Mouse (Mus musculus) embryo, embryonic 11.5 days (tissue): ENCODE data around the gene Lypd6.

Source experiments
- DNase-seq: peaks from one replicate; pipeline ENCODE4 v3.0.0-alpha.2; 2012; ENCODE audit warnings: low read depth, low spot score

Lypd6 gene

DNA sequence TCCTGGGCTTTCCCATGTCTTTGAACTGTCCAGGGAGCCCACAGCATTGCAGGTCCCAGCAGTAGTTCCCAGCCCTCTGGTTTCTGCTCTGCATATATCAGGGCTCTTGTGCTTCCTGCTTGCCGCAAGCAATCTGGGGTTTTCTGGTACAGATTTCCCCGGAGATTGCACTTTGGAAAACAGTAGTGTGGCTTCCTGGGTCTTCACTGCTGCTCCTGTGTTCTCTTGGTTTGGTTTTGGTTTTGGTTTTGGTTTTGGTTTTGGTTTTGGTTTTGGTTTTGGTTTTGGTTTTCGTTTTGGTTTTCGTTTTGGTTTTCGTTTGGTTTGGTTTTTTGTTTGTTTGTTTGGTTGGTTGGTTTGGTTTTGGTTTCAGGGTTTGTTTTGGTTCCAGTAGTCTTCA lies 99.9 kb downstream of the Lypd6 start:
- DNase-seq, result no peak

- DNase-seq, result no peak
Observed at GRCm38 (mm10) chr2:50173730-50174528, 107.7 kb downstream of the Lypd6 start.

DNA sequence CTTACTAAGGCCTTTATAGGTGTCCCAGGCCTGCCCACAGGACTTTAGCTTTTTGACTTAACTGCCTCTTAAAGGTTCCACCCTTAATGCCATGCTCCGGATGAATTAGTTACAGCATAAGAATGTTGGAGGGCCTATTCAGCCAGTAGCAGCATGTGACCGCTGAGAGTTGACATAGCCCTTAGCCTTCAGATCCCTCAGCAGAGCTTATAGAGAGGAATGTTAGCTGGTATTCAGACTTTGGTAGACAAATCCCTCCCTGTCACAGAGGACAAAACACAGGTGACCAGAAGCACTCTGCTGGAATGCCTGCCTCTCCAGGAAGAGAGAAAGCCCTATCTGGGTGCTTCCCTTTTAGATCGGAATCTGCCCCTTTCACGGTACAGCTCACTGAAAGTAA lies 109.5 kb downstream of the Lypd6 start:
- DNase-seq, result no peak

- no peak for DNase-seq
Observed at GRCm38 (mm10) chr2:50179164-50179563, 112.9 kb downstream of the Lypd6 start.

GRCm38 (mm10) chr2:50180423-50180822 lies 114.2 kb downstream of the Lypd6 start:
- DNase-seq, result no peak

DNA sequence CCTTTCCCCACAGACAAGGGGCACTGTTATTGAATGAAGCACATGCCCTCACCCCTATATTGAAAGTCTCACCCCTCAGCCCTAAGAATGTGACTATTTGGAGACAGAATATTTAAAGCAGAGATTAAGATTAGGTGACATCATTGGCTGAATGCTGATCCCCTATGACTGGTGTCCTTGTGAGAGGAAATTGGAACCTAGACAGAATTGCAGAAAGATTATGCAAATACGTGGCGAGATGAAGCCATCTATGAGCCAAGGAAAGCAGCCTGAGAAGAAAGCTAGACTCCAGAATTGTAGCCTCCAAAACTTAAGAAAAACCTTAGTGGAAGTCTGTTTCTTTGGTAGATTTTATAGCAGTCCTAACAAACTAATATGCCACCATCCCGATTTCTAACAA lies 115.1 kb downstream of the Lypd6 start:
- no peak for DNase-seq

GRCm38 (mm10) chr2:50186711-50187405 lies 120.6 kb downstream of the Lypd6 start:
- DNase-seq, result no peak

- DNase-seq, result no peak
Observed at GRCm38 (mm10) chr2:50188856-50189255, 122.6 kb downstream of the Lypd6 start.

GRCm38 (mm10) chr2:50196681-50197080 lies 130.5 kb downstream of the Lypd6 start:
- DNase-seq, result no peak

- no peak for DNase-seq
Observed at GRCm38 (mm10) chr2:50197801-50198200, 131.6 kb downstream of the Lypd6 start.

GRCm38 (mm10) chr2:50200541-50200940 lies 134.3 kb downstream of the Lypd6 start:
- DNase-seq, result no peak

DNA sequence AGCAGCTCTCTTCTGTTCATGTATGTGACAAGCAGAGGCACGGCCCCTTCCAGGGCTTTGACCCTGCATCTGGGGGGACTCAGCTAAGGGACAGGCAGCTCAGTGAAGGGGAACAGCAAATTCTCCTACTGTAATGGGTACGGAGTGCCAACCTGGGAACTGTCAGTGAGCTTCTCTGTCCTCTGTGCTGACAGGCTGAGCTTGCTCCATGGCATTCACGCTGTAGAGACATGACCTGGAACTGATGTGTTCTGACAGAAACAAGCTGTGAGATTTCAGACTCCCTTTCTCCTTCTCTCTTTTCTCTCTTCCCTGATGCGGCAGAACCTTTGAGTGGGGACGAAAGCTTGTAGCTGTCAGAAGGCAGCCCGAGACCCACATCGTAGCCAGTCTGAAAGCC lies 154.3 kb downstream of the Lypd6 start:
- no peak for DNase-seq

- DNase-seq, result no peak
Observed at GRCm38 (mm10) chr2:50225019-50225418, 158.8 kb downstream of the Lypd6 start.

DNA sequence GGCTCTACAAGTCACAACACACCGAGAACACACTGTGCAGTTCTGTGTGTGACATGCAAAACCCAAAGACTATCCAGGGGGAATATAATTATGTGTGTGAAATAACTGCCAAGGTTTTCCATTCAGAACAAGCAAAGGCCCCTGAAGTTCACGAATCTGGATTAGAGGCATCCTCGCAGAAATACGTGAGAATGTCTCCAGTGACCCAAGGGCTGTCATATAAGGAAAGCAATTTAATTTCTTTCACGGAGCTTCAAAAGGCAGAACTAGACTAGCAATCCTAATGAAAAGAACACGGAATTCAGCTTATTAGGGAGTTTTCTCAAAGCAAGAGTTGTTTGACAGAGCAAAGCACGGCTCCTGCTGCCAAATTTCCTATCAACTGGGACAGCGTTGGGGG lies 167.3 kb downstream of the Lypd6 start:
- DNase-seq, result no peak
